Mouse (Mus musculus) forebrain, embryonic 15.5 days (tissue): ENCODE measurements around the gene Cfap299. TPM values are rescaled to one million over a fixed set of nuclear protein-coding genes. Genes with fewer than 3 reads are reported as not detected.
A peak's percentile ranks its signal among the peaks of the same experiment; 100 is the strongest.

Source experiments
- ATAC-seq: fragments of 200-750 bp; cut with Nextera tagmentation; replicated peaks from 2 replicates; pipeline ENCODE4 v1.8.0; 2017; ENCODE audit warnings: mild to moderate bottlenecking, moderate TSS enrichment, moderate library complexity
- H3K27ac ChIP-seq: fragments of 300-500 bp; sonication (generic); replicated peaks from 2 replicates; pipeline ENCODE4 v1.5.1; 2015; ENCODE audit warnings: mild to moderate bottlenecking, inconsistent platforms
- H3K27me3 ChIP-seq: fragments of 300-500 bp; sonication (generic); 2 replicates; pipeline ENCODE4 v1.6.1; 2015; ENCODE audit warnings: inconsistent platforms
- H3K36me3 ChIP-seq: fragments of 300-500 bp; sonication (generic); 2 replicates; pipeline ENCODE4 v1.6.1; 2015; ENCODE audit warnings: mild to moderate bottlenecking, inconsistent platforms
- H3K4me1 ChIP-seq: fragments of 300-500 bp; sonication (generic); 2 replicates; pipeline ENCODE4 v1.6.1; 2015; ENCODE audit warnings: inconsistent platforms
- H3K4me2 ChIP-seq: fragments of 300-500 bp; sonication (generic); replicated peaks from 2 replicates; pipeline ENCODE4 v1.6.1; 2015; ENCODE audit warnings: mild to moderate bottlenecking, inconsistent platforms
- H3K4me3 ChIP-seq: fragments of 300-500 bp; sonication (generic); 2 replicates; pipeline ENCODE4 v1.5.1; 2015; ENCODE audit warnings: mild to moderate bottlenecking, inconsistent platforms
- H3K9ac ChIP-seq: fragments of 300-500 bp; sonication (generic); replicated peaks from 2 replicates; pipeline ENCODE4 v1.6.1; 2015; ENCODE audit warnings: mild to moderate bottlenecking, inconsistent platforms
- H3K9me3 ChIP-seq: fragments of 300-500 bp; sonication (generic); 2 replicates; pipeline ENCODE4 v1.6.1; 2016; ENCODE audit warnings: inconsistent platforms
- WGBS: fragments of 180-500 bp; shearing (Covaris S2); methylation state at CpG from one replicate; pipeline ENCODE4 v1.1.7; 2015; ENCODE audit warnings: mixed read lengths; 5-methylcytosine and 5-hydroxymethylcytosine counted together
- polyA plus RNA-seq: library from polyadenylated mRNA; unstranded; fragments of >200 nt; fragmentation: Nextera tagmentation; extraction: Ambion mirVana; gene quantifications from 2 replicates; pipeline ENCODE4 v1.2.1, GENCODE M21; 2015

Gene Cfap299
- polyA plus RNA-seq, 1 experiment from 2014 or later, result 2.0 TPM

DNA sequence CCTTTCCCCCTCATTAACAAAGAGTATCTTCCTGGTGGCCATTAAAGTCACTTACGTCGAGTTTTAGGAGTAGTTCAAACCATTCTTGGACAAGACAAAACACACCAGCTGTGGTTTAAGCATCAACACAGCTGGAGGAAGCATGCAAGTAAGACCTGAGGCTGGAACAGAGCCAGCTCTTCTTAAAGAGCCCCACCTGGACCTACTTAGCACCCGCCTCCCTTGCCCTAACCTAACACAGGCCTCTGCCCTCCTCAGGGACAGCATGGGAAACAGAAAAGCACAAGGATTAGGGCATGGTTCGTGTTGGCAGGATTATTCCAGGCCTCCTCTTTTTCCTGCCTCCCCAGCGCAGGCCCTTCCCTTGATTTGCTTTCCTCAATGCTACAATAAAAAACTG is 374.9 kb downstream of the Cfap299 start:
- Histone ChIP-seq H3K4me1 (no peaks in the 10 kb centered on the region), H3K9ac (no peak overlapping the region), H3K4me3 (no peak overlapping the region), H3K4me2 (no peak overlapping the region), H3K27ac (no peak overlapping the region), H3K36me3 (no peaks in the 10 kb centered on the region), H3K9me3 (no peaks in the 10 kb centered on the region), H3K27me3 (no peaks in the 10 kb centered on the region)
- no peak for ATAC-seq
- WGBS, result 59% methylated on average over 5 of the region's 5 CpGs

DNA sequence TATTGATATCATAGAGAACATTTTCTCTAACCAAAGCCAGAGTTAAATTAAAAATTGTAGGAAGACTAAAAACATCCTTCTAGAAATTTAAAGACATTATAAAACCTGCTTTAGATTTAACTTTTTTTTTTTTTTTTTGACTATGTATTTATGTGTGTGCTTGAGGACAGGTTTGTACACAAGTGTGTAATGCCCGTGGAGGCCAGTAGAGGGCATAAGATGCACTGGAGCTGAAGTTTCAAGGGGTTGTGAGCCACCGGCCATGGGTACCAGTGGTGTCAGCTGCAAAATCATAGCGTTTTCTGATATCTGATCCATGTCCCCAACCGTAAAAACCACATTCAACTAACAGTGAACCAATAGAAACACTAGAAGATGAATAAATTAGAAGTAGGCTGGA is 377.5 kb downstream of the Cfap299 start:
- Histone ChIP-seq H3K36me3 (no peaks in the 10 kb centered on the region), H3K9ac (no peak overlapping the region), H3K4me1 (no peaks in the 10 kb centered on the region), H3K9me3 (no peaks in the 10 kb centered on the region), H3K4me3 (no peak overlapping the region), H3K27ac (no peak overlapping the region), H3K4me2 (no peak overlapping the region), H3K27me3 (no peaks in the 10 kb centered on the region)
- ATAC-seq, result no peak
- WGBS, result 83% methylated on average over 4 of the region's 4 CpGs

DNA sequence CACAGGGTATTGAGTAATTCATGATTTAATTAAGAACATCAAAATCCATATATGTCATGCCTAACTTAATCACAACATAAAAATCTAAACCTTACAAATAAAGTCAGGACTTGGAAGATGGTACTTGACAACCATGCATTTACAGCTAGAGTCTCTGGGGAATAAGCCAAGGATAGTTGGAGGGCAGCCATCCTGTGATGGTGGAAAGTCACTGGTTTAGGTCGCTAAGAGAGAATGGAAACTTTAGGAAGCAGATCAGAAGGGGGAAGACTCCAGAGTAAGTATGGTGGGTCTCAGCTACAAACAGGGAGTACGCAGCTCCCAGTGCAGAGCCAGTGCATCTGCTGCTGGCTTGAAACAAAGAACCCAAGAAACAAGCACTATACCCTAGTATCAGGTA is 386.3 kb downstream of the Cfap299 start:
- H3K4me1 ChIP-seq, result no peaks in the 10 kb centered on the region
- 76% methylated on average over 2 of the region's 2 CpGs for WGBS
- no peak for ATAC-seq
- H3K36me3 ChIP-seq, result no peaks in the 10 kb centered on the region
- no peak overlapping the region for H3K4me2 ChIP-seq
- no peak overlapping the region for H3K9ac ChIP-seq
- no peaks in the 10 kb centered on the region for H3K27me3 ChIP-seq
- no peaks in the 10 kb centered on the region for H3K9me3 ChIP-seq
- no peak overlapping the region for H3K4me3 ChIP-seq
- no peak overlapping the region for H3K27ac ChIP-seq

DNA sequence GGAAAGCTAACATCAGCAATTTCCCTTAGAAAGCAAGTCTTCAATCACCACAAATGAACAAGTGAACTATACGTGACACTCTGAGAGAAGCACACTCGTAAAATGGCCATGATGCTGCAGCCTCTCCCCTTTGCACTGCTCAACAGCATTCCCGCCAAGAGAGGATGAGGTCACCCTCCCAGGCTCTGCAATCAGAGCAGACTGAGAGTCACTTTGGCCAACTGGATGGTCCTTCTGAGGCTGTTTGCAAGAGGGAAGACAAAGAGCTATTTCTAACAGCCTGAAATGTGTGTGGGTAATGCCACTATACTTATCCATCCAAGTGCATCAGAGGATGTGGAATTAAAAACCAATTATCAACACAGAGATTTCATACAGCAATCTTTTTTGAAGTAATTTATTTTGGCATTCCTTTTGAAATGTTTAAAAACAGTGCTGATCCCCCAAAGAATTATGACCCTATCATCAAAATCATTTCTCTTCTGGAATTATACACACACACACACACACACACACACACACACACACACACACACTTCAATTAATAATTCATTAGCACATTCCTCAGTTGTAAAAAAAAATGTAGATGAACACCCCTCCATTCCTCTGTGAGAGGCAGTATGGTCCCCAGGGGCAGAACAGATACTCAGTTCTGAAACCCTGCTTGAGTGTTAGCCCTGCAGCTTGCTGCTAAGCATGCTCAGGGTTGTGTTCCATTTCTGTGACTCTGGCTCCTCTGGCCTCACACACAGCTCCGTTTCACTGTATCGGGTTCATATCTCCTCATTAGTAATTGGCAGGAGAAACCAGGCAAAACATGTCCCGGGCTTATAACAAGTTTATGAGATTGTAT is 403.3 kb downstream of the Cfap299 start:
- Histone ChIP-seq H3K9ac (no peak overlapping the region), H3K4me1 (no peaks in the 10 kb centered on the region), H3K27ac (no peak overlapping the region), H3K9me3 (no peaks in the 10 kb centered on the region), H3K27me3 (no peaks in the 10 kb centered on the region), H3K4me2 (no peak overlapping the region), H3K36me3 (no peaks in the 10 kb centered on the region), H3K4me3 (no peak overlapping the region)
- ATAC-seq, result peak; percentile 91
- 43% methylated on average over 6 of the region's 6 CpGs for WGBS

DNA sequence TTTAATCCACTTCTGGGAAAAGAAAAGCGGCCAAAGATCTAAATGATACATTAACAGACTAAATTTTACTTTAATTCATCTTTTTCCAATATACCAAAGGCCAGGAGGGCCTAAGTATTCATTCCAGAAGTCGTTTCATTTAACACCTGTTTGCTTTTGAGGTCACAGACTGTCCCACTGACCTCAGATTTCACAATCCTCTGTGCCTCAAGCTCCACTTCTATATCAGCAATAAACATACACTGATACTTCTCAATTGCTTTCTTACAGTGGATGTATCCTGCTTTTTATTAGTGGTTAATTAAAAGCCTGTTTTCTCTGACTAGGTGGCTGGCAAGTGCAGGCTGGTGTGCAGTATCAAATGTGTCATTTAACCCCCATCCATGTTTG is 403.9 kb downstream of the Cfap299 start:
- H3K36me3 ChIP-seq, result no peaks in the 10 kb centered on the region
- no peak for ATAC-seq
- no peaks in the 10 kb centered on the region for H3K27me3 ChIP-seq
- WGBS, result 64% methylated on average over 2 of the region's 2 CpGs
- no peak overlapping the region for H3K9ac ChIP-seq
- H3K9me3 ChIP-seq, result no peaks in the 10 kb centered on the region
- no peak overlapping the region for H3K4me2 ChIP-seq
- no peak overlapping the region for H3K4me3 ChIP-seq
- no peaks in the 10 kb centered on the region for H3K4me1 ChIP-seq
- no peak overlapping the region for H3K27ac ChIP-seq

DNA sequence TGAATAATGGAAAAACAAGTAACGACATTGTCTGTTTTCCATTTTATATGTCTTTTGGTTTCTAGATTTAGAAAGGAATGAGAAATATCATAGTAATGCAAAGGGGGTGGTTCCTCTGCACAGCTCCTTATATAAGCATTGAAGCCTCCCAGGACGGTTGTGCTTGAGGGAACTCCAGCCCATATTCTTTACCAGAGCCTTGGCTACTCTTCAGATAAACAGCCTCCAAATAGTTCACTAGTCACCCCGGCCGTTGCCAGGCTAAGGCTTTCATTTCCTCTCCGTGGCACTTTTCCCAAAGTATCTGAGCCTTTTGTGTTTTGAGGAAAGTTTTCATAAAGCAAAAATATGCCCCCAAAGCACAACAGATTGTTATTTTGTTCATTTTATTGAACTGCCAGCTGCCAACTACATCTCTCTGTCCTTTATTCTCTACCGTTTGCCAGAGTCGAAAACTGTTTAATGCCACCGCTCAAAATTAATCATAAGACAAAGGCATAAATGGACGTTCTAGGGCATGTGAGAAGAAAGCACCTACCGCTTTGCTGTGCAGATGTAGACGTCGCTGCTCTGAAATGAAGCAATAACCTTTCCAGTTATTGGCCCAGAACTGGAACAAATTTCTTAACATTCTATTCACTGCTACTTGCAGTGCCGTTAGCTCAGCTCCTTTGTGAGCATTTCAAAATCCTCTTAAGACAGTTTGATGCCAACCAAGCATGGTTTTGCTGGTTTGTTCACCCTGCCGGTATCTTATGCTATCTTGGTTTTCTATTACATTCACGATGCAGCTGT is 433.0 kb downstream of the Cfap299 start:
- no peak overlapping the region for H3K4me2 ChIP-seq
- no peaks in the 10 kb centered on the region for H3K9me3 ChIP-seq
- no peak overlapping the region for H3K27ac ChIP-seq
- no peak overlapping the region for H3K9ac ChIP-seq
- 62% methylated on average over 15 of the region's 15 CpGs for WGBS
- ATAC-seq, result no peak
- no peaks in the 10 kb centered on the region for H3K27me3 ChIP-seq
- H3K4me1 ChIP-seq, result 0 out of 2 replicates have a peak, but pooled peaks cover 2% of the 10 kb centered on the region
- no peak overlapping the region for H3K4me3 ChIP-seq
- H3K36me3 ChIP-seq, result no peaks in the 10 kb centered on the region

DNA sequence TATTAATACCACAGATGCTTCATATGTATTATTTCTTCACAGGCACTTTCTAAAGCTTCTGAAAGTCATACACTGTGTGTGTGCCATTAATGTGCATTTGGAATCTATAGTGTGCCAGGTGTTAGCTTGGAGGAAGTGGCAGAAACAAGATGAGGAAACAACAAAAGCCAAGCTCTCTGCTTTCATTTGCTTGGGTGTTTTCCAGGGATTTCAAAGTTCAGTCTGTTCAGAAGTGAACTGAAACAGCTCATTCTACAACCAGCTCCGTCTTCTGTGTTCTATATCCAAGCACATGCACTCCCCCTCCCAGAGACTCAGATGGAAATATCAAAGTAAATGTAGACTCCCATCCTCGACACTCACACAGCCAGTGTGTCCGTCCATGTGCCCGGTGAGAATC is 449.5 kb downstream of the Cfap299 start:
- Histone ChIP-seq H3K9me3 (no peaks in the 10 kb centered on the region), H3K4me3 (no peak overlapping the region), H3K9ac (no peak overlapping the region), H3K4me1 (0 out of 2 replicates have a peak, but pooled peaks cover 3% of the 10 kb centered on the region), H3K4me2 (no peak overlapping the region), H3K36me3 (no peaks in the 10 kb centered on the region), H3K27me3 (no peaks in the 10 kb centered on the region), H3K27ac (no peak overlapping the region)
- no peak for ATAC-seq
- 58% methylated on average over 4 of the region's 4 CpGs for WGBS

DNA sequence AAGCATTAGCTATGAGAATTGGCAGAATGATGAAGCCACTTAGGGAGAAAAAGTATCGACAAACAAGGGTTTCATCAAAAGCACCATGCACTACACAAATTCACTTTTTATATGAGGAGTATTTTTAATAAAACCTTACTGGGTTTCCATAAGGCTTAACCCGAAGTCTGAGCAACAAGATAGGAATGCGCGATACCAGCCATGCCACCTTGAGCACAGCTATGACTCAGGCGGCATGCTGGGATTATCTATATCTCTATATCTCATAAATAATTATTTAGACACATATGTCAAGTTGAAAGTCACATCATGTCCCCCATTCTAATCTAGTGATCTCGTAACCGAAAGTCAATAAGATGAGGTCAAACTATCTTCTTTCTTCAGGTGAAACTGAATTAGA is 453.0 kb downstream of the Cfap299 start:
- no peak overlapping the region for H3K27ac ChIP-seq
- H3K4me3 ChIP-seq, result no peak overlapping the region
- H3K9ac ChIP-seq, result no peak overlapping the region
- no peak for ATAC-seq
- H3K9me3 ChIP-seq, result no peaks in the 10 kb centered on the region
- H3K27me3 ChIP-seq, result no peaks in the 10 kb centered on the region
- H3K4me2 ChIP-seq, result no peak overlapping the region
- H3K36me3 ChIP-seq, result no peaks in the 10 kb centered on the region
- 94% methylated on average over 7 of the region's 7 CpGs for WGBS
- 0 out of 2 replicates have a peak, but pooled peaks cover 3% of the 10 kb centered on the region for H3K4me1 ChIP-seq

DNA sequence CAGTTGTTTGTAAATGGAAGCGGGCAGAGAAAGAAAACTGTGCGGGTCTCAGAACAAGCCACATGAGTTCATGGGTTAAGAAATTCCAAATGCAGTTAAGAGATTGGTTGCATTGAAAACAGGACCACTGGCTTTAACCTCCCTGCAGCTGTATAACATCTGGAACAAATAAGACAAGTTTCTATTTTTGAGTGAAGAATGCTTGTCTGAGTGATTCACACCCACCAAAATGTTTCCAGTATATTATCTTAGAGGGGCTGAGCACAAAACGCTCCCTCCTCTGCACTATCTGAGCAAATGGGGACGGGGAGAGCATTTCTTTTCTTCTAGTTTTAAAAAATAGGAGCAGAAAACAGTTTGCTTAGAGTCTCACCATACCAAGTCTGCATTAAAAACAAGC is 458.6 kb downstream of the Cfap299 start:
- Histone ChIP-seq H3K4me2 (no peak overlapping the region), H3K9me3 (no peaks in the 10 kb centered on the region), H3K36me3 (no peaks in the 10 kb centered on the region), H3K4me1 (peaks cover 3% of the 10 kb centered on the region; the same call in 1 of the 2 replicates), H3K27ac (no peak overlapping the region), H3K9ac (no peak overlapping the region), H3K4me3 (no peak overlapping the region), H3K27me3 (no peaks in the 10 kb centered on the region)
- WGBS, result 81% methylated on average over 4 of the region's 4 CpGs
- no peak for ATAC-seq

DNA sequence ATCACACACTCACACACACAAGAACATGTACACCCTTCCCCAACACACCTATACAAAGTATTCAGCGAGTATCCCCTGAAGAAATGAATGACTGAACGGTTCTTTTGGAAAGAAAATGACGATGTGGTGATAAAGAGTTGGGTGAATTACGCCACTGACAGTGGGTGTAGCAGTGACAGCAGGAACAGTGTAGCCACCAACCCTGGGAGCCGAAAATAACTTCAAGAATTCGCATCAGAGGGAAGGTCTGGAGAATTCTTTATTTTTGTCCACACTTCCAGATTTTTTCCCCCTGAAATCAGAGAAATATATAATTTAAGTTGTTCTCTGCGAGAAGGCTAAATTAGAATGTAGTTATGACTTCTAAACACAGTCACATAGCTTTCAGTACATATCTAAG is 459.5 kb downstream of the Cfap299 start:
- Histone ChIP-seq H3K4me2 (no peak overlapping the region), H3K27ac (no peak overlapping the region), H3K4me3 (no peak overlapping the region), H3K36me3 (no peaks in the 10 kb centered on the region), H3K4me1 (peaks cover 3% of the 10 kb centered on the region; the same call in 1 of the 2 replicates), H3K27me3 (no peaks in the 10 kb centered on the region), H3K9ac (no peak overlapping the region), H3K9me3 (no peaks in the 10 kb centered on the region)
- no peak for ATAC-seq
- 92% methylated on average over 7 of the region's 7 CpGs for WGBS

DNA sequence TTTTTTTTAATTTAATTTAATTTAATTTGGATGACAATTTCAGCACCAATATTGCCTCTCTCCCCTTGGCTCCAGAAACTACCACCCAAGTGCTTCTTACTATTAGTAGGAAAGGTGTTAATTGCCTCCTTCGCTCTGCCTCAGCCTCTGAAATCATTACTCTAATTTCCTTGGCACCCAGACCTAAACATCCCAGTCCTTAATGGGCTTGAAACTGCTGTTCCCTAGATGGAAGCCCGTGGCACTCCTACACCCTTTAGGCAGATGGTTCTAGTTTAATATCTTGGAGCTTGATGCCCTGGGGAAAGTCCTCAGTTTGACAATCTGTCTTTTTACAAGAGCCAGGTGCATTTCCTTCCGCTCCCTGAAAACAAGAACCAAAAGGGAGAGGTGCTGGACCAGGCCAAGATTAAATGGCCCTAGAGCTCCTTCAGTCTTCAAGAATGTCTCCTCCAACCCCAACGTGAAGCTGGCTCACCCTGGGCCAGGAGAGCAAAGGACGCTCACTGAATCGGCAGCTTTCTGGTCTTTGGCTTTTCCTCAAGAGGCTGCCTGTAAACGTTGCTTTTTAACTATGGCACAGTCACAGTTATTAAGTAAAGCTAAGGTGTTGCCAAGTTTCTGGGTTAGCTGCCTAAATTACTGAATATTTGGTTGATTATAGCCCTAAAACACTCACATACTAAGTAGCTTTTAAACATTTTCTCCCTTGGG is 461.9 kb downstream of the Cfap299 start:
- Histone ChIP-seq H3K9me3 (no peaks in the 10 kb centered on the region), H3K4me1 (peaks cover 3% of the 10 kb centered on the region; the same call in 1 of the 2 replicates), H3K4me3 (no peak overlapping the region), H3K9ac (no peak overlapping the region), H3K36me3 (no peaks in the 10 kb centered on the region), H3K27me3 (no peaks in the 10 kb centered on the region), H3K27ac (peak overlapping the region; percentile 39; the same call in 1 of the 2 replicates), H3K4me2 (no peak overlapping the region)
- ATAC-seq, result peak; percentile 84
- WGBS, result 52% methylated on average over 7 of the region's 7 CpGs

DNA sequence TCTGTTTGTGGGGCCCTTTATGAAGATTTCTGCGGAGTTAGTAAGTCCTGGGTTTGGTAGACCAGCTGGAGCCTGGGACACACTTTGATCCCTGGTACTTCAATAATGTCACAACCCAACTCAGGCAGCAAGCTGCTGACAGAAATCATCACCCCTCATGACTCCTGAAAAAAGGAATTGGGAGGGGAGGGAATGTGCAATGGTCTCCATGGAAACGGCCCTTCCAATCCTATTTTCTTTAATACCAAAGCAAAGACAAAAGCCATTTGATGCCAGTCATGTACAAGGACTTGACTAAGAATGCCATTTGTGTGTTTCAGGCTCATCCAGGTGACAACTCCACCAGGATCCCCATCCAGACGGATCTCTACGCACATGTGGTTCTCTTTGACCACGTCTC is 472.4 kb downstream of the Cfap299 start:
- ATAC-seq, result no peak
- H3K27me3 ChIP-seq, result no peaks in the 10 kb centered on the region

More for the DNA sequence above, 472.4 kb downstream of the Cfap299 start:
- Histone ChIP-seq H3K4me3 (no peak overlapping the region), H3K4me2 (no peak overlapping the region), H3K36me3 (no peaks in the 10 kb centered on the region), H3K4me1 (no peaks in the 10 kb centered on the region), H3K9me3 (no peaks in the 10 kb centered on the region), H3K27ac (no peak overlapping the region), H3K9ac (no peak overlapping the region)
- 50% methylated on average over 5 of the region's 5 CpGs for WGBS
